Mouse (Mus musculus) bone marrow, adult 2 months (tissue): ENCODE results near the gene Coro6.

ENCODE experiments used
- CTCF ChIP-seq: fragments of 200-500 bp; IDR thresholded peaks from 2 replicates; pipeline ENCODE4 v1.5.1; 2011; ENCODE audit warnings: low read length, control low read depth; ENCODE audit not compliant: control insufficient read depth, insufficient read depth
- POLR2A ChIP-seq: fragments of 200-500 bp; IDR thresholded peaks from 2 replicates; pipeline ENCODE4 v1.6.1; 2011; ENCODE audit warnings: low read depth, mild to moderate bottlenecking, control low read depth, low read length, borderline replicate concordance; ENCODE audit not compliant: control insufficient read depth

GRCm38 (mm10) chr11:77465111-77465510, 2.9 kb downstream of the Coro6 start:
- TF ChIP-seq CTCF (no peak), POLR2A (no peak)
